Mouse (Mus musculus): ENCODE results near the gene Slc6a12. TPM values are rescaled to one million over a fixed set of nuclear protein-coding genes. Genes with fewer than 3 reads are reported as not detected.

Slc6a12 gene
- not detected for polyA plus RNA-seq (2015; fragmentation: Illumina TruSeq; extraction: RNeasy Lipid Tissue Mini Kit (QIAGEN cat#74804); ENCODE audit: insufficient read depth, low read depth, low replicate concordance)

GRCm38 (mm10) chr6:121343026-121343770 is at the start of gene Slc6a12:
TSS of gene Slc6a12 (plus strand) at chr6:121343076.

GRCm38 (mm10) chr6:121299954-121300353 is 42.9 kb upstream of the Slc6a12 start, which contains the start of gene Slc6a13:
TSS of gene Slc6a13 (plus strand) at chr6:121300227.

Other genes with a start within 250 kb of the Slc6a12 start
- 5.4 TPM for gene Mical3, start 212.1 kb upstream of the Slc6a12 start, polyA plus RNA-seq (2015; fragmentation: Illumina TruSeq; extraction: RNeasy Lipid Tissue Mini Kit (QIAGEN cat#74804); ENCODE audit: insufficient read depth, low read depth, low replicate concordance)
- 3.8 TPM for gene Pex26, start 159.4 kb upstream of the Slc6a12 start, polyA plus RNA-seq (2015; fragmentation: Illumina TruSeq; extraction: RNeasy Lipid Tissue Mini Kit (QIAGEN cat#74804); ENCODE audit: insufficient read depth, low read depth, low replicate concordance)
- 0.35 TPM for gene Tuba8, start 132.4 kb upstream of the Slc6a12 start, polyA plus RNA-seq (2015; fragmentation: Illumina TruSeq; extraction: RNeasy Lipid Tissue Mini Kit (QIAGEN cat#74804); ENCODE audit: insufficient read depth, low read depth, low replicate concordance)
- gene Usp18, start 97.2 kb upstream of the Slc6a12 start, polyA plus RNA-seq (2015; fragmentation: Illumina TruSeq; extraction: RNeasy Lipid Tissue Mini Kit (QIAGEN cat#74804); ENCODE audit: insufficient read depth, low read depth, low replicate concordance) = 2.0 TPM
- gene Slc6a13, start 42.8 kb upstream of the Slc6a12 start, polyA plus RNA-seq (2015; fragmentation: Illumina TruSeq; extraction: RNeasy Lipid Tissue Mini Kit (QIAGEN cat#74804); ENCODE audit: insufficient read depth, low read depth, low replicate concordance) = not detected
- gene Iqsec3, start 130.6 kb downstream of the Slc6a12 start, polyA plus RNA-seq (2015; fragmentation: Illumina TruSeq; extraction: RNeasy Lipid Tissue Mini Kit (QIAGEN cat#74804); ENCODE audit: insufficient read depth, low read depth, low replicate concordance) = 0.13 TPM